Mouse (Mus musculus) heart, embryonic 15.5 days (tissue): ENCODE data around the gene AU018091. TPM values are rescaled to one million over a fixed set of nuclear protein-coding genes. Genes with fewer than 3 reads are reported as not detected.

Experiments used
- ATAC-seq: fragments of 200-750 bp; cut with Nextera tagmentation; replicated peaks from 2 replicates; pipeline ENCODE4 v1.8.0; 2017; ENCODE audit warnings: low read depth, moderate TSS enrichment; ENCODE audit not compliant: insufficient number of reproducible peaks, insufficient read depth, low FRiP score
- H3K27ac ChIP-seq: fragments of 300-500 bp; sonication (generic); 2 replicates; pipeline ENCODE4 v1.5.1; 2015; ENCODE audit warnings: mild to moderate bottlenecking, inconsistent platforms
- H3K27me3 ChIP-seq: fragments of 300-500 bp; sonication (generic); 2 replicates; pipeline ENCODE4 v1.6.1; 2015; ENCODE audit warnings: inconsistent platforms
- H3K36me3 ChIP-seq: fragments of 300-500 bp; sonication (generic); 2 replicates; pipeline ENCODE4 v1.6.1; 2015; ENCODE audit warnings: mild to moderate bottlenecking, inconsistent platforms
- H3K4me1 ChIP-seq: fragments of 300-500 bp; sonication (generic); replicated peaks from 2 replicates; pipeline ENCODE4 v1.6.1; 2015; ENCODE audit warnings: inconsistent platforms
- H3K4me2 ChIP-seq: fragments of 300-500 bp; sonication (generic); 2 replicates; pipeline ENCODE4 v1.6.1; 2015; ENCODE audit warnings: inconsistent platforms, mild to moderate bottlenecking, moderate library complexity
- H3K4me3 ChIP-seq: fragments of 300-500 bp; sonication (generic); 2 replicates; pipeline ENCODE4 v1.5.1; 2015; ENCODE audit warnings: mild to moderate bottlenecking, inconsistent platforms
- H3K9ac ChIP-seq: fragments of 300-500 bp; sonication (generic); 2 replicates; pipeline ENCODE4 v1.6.1; 2015; ENCODE audit warnings: mild to moderate bottlenecking, inconsistent platforms
- H3K9me3 ChIP-seq: fragments of 300-500 bp; sonication (generic); replicated peaks from 2 replicates; pipeline ENCODE4 v1.6.1; 2016; ENCODE audit warnings: inconsistent platforms
- WGBS: fragments of 180-500 bp; shearing (Covaris S2); methylation state at CpG from one replicate; pipeline ENCODE4 v1.1.7; 2015; ENCODE audit warnings: mixed read lengths; 5-methylcytosine and 5-hydroxymethylcytosine counted together
- polyA plus RNA-seq: library from polyadenylated mRNA; unstranded; fragments of >200 nt; fragmentation: Nextera tagmentation; extraction: Ambion mirVana; gene quantifications from 2 replicates; pipeline ENCODE4 v1.2.1, GENCODE M21; 2015

The AU018091 gene
- polyA plus RNA-seq: not detected in 2 replicates

DNA sequence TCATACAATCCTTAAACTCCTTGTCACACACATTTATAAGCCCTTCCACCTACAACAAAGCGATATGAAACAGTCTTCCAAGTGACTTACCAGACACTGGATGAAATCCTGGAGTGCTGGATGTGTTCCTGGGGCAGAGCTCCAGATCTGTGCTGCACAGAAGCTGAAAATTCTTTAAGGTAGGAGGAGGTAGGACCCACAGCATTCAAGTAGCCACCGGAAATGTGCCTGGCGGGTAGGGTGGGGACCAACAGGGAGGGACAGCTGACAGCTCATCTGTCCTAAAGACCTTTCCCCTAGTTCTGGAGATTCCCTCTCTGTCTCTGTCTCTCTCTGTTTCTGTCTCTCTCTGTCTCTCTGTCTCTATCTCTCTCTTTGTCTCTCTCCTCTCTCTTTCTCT, at the start of gene AU018091:
AU018091 (minus strand) TSS at position 279 of the 400 bp plus-strand sequence.
- no peak within 1 kb of the TSS for H3K9ac ChIP-seq
- no peak for ATAC-seq
- H3K36me3 ChIP-seq: no peaks in the 10 kb centered on the region
- no peak within 1 kb of the TSS for H3K27ac ChIP-seq
- H3K4me2 ChIP-seq: no peak within 1 kb of the TSS
- H3K4me3 ChIP-seq: no peak within 1 kb of the TSS
- H3K4me1 ChIP-seq: no peaks in the 10 kb centered on the region
- WGBS: 63% methylated on average over 3 of the region's 3 CpGs
- no peaks in the 10 kb centered on the region for H3K9me3 ChIP-seq
- no peaks in the 10 kb centered on the region for H3K27me3 ChIP-seq

DNA sequence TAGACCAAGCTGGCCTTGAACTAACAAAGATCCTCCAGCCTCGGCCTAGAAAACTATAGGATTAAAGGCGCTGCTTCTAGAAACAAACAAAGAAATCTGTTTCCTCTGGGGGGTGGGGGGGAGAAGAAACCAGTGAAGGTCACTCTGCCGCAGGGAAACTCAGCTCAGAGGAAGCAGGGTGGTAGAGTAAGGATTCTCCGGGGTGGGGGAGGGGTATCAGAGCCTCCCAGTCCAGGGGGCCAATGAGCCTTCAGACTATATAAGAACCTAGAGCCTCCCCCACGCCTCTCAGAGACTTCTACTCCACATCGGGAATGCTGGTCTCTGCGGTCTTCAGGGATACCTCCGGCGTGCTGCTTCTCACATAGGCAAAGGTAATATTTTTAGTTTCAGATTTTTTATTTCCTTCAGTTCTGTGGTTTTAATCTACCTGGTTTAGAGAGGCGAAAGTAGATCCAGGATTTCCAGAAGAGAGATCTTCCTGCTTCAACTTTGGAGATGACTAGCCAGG, 48.6 kb upstream of the AU018091 start:
- H3K27ac ChIP-seq: no peak overlapping the region
- 17% methylated on average over 10 of the region's 10 CpGs for WGBS
- H3K4me1 ChIP-seq: no peaks in the 10 kb centered on the region
- no peak overlapping the region for H3K9ac ChIP-seq
- no peak overlapping the region for H3K4me3 ChIP-seq
- H3K36me3 ChIP-seq: no peaks in the 10 kb centered on the region
- no peak overlapping the region for H3K4me2 ChIP-seq
- no peaks in the 10 kb centered on the region for H3K9me3 ChIP-seq
- ATAC-seq: no peak
- peaks cover 30% of the 10 kb centered on the region for H3K27me3 ChIP-seq

- WGBS: 54% methylated on average over 3 of the region's 3 CpGs
These were observed 47.3 kb upstream of the AU018091 start for GRCm38 (mm10) chr7:3216331-3216730.

DNA sequence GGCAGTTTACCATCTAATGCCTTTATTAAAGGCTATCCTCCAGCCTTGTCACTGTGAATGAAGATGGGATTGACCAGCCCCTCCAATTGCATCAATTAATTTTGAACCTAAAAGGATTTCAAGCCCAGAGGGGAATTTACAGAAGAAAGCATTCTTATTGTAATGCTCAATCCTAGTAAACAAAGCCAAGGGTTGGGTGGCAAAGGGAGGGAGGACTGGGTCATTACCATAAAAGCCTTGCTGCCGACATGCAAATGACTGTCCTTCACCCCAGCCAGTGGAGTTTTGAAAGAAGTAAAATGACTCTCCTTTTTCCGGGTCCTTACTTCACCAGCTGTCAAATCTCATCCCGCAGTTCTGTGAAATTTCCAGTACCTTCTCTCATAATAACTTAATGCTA, 44.6 kb upstream of the AU018091 start:
- no peak for ATAC-seq
- Histone ChIP-seq H3K9me3 (no peaks in the 10 kb centered on the region), H3K36me3 (no peaks in the 10 kb centered on the region), H3K27me3 (peaks cover 10% of the 10 kb centered on the region), H3K27ac (no peak overlapping the region), H3K4me2 (no peak overlapping the region), H3K9ac (no peak overlapping the region), H3K4me1 (no peaks in the 10 kb centered on the region), H3K4me3 (no peak overlapping the region)
- WGBS: 44% methylated on average over 3 of the region's 3 CpGs

More at GRCm38 (mm10) chr7:3216331-3216730, 47.3 kb upstream of the AU018091 start:
- Histone ChIP-seq H3K9ac (no peak overlapping the region), H3K9me3 (no peaks in the 10 kb centered on the region), H3K27me3 (peaks cover 30% of the 10 kb centered on the region), H3K4me1 (no peaks in the 10 kb centered on the region), H3K4me3 (no peak overlapping the region), H3K36me3 (no peaks in the 10 kb centered on the region), H3K4me2 (no peak overlapping the region), H3K27ac (no peak overlapping the region)
- no peak for ATAC-seq

- no peak overlapping the region for H3K9ac ChIP-seq
- ATAC-seq: no peak
- peaks cover 8% of the 10 kb centered on the region for H3K27me3 ChIP-seq
- H3K27ac ChIP-seq: no peak overlapping the region
- H3K4me2 ChIP-seq: no peak overlapping the region
- no peaks in the 10 kb centered on the region for H3K4me1 ChIP-seq
- no peaks in the 10 kb centered on the region for H3K9me3 ChIP-seq
- 54% methylated on average over 1 of the region's 1 CpGs for WGBS
- no peaks in the 10 kb centered on the region for H3K36me3 ChIP-seq
- H3K4me3 ChIP-seq: no peak overlapping the region
These were observed 44.2 kb upstream of the AU018091 start for GRCm38 (mm10) chr7:3213156-3213555.

- 71% methylated on average over 12 of the region's 12 CpGs for WGBS
- Histone ChIP-seq H3K9me3 (no peaks in the 10 kb centered on the region), H3K36me3 (no peaks in the 10 kb centered on the region), H3K27ac (no peak overlapping the region), H3K4me2 (no peak overlapping the region), H3K4me3 (no peak overlapping the region), H3K4me1 (no peaks in the 10 kb centered on the region), H3K27me3 (no peaks in the 10 kb centered on the region), H3K9ac (no peak overlapping the region)
- ATAC-seq: no peak
These were observed 43.2 kb upstream of the AU018091 start for GRCm38 (mm10) chr7:3212002-3212790.

- 70% methylated on average over 8 of the region's 8 CpGs for WGBS
- Histone ChIP-seq H3K9ac (no peak overlapping the region), H3K4me3 (no peak overlapping the region), H3K9me3 (no peaks in the 10 kb centered on the region), H3K27me3 (no peaks in the 10 kb centered on the region), H3K4me2 (no peak overlapping the region), H3K4me1 (no peaks in the 10 kb centered on the region), H3K27ac (no peak overlapping the region), H3K36me3 (no peaks in the 10 kb centered on the region)
- ATAC-seq: no peak
These were observed 42.5 kb upstream of the AU018091 start for GRCm38 (mm10) chr7:3211518-3211917.

GRCm38 (mm10) chr7:3210605-3211004, 41.6 kb upstream of the AU018091 start:
- H3K36me3 ChIP-seq: no peaks in the 10 kb centered on the region
- no peaks in the 10 kb centered on the region for H3K4me1 ChIP-seq
- no peak overlapping the region for H3K9ac ChIP-seq
- no peak overlapping the region for H3K4me3 ChIP-seq
- ATAC-seq: no peak
- no peaks in the 10 kb centered on the region for H3K9me3 ChIP-seq
- H3K4me2 ChIP-seq: no peak overlapping the region
- no peaks in the 10 kb centered on the region for H3K27me3 ChIP-seq
- 36% methylated on average over 6 of the region's 6 CpGs for WGBS
- no peak overlapping the region for H3K27ac ChIP-seq

- H3K9me3 ChIP-seq: no peaks in the 10 kb centered on the region
- H3K27ac ChIP-seq: no peak overlapping the region
- H3K4me2 ChIP-seq: no peak overlapping the region
- H3K27me3 ChIP-seq: no peaks in the 10 kb centered on the region
- H3K36me3 ChIP-seq: no peaks in the 10 kb centered on the region
- no peaks in the 10 kb centered on the region for H3K4me1 ChIP-seq
- no peak overlapping the region for H3K4me3 ChIP-seq
- no peak for ATAC-seq
- WGBS: 22% methylated on average over 4 of the region's 4 CpGs
- H3K9ac ChIP-seq: no peak overlapping the region
These were observed 37.5 kb upstream of the AU018091 start for GRCm38 (mm10) chr7:3206520-3206919.

DNA sequence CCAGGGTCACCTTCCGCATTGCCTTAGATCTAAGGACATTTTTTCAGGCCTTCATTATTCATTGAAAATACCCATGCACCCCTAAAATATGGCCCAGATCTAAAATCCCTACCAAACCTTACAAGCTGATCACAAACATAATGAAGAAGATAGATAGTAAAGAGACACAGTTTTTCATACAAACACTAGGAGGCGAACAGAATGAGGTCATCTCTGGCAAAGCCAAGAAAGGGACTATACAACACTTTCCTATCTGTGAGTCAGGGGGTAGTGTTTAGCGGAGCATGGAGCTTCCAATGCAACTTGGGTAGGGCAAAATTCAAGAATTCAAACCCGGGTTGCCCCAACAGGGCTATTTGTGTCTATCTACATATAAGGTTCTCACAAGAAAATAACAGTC, 35.6 kb upstream of the AU018091 start:
- H3K9ac ChIP-seq: no peak overlapping the region
- H3K9me3 ChIP-seq: no peaks in the 10 kb centered on the region
- no peak for ATAC-seq
- no peak overlapping the region for H3K27ac ChIP-seq
- no peak overlapping the region for H3K4me3 ChIP-seq
- 72% methylated on average over 4 of the region's 4 CpGs for WGBS
- no peaks in the 10 kb centered on the region for H3K4me1 ChIP-seq
- no peaks in the 10 kb centered on the region for H3K36me3 ChIP-seq
- no peak overlapping the region for H3K4me2 ChIP-seq
- no peaks in the 10 kb centered on the region for H3K27me3 ChIP-seq

DNA sequence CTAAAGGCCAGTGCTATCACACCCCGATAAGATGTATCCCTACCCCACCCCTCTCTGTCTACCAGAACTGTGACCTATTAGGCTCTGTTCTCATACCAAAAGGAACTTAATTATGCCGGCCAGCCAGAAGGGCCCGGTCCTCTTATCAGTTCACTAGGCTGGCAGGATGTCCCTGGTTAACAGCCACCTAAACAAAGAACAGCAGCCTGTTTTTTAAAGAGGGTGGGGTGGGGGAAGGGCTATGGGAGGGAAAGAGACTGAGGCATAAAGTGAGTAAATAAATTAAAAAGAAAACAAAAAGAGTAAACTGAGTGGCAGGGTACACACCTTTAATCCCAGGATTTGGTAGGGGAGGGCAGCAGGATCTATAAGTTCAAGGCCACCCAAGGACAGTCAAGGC, 34.9 kb upstream of the AU018091 start:
- ATAC-seq: no peak
- Histone ChIP-seq H3K4me3 (no peak overlapping the region), H3K9ac (no peak overlapping the region), H3K4me2 (no peak overlapping the region), H3K4me1 (no peaks in the 10 kb centered on the region), H3K9me3 (no peaks in the 10 kb centered on the region), H3K27me3 (no peaks in the 10 kb centered on the region), H3K27ac (no peak overlapping the region), H3K36me3 (no peaks in the 10 kb centered on the region)
- 4% methylated on average over 3 of the region's 3 CpGs for WGBS

- Histone ChIP-seq H3K27ac (no peak overlapping the region), H3K9ac (no peak overlapping the region), H3K27me3 (no peaks in the 10 kb centered on the region), H3K4me2 (no peak overlapping the region), H3K36me3 (no peaks in the 10 kb centered on the region), H3K4me3 (no peak overlapping the region), H3K9me3 (no peaks in the 10 kb centered on the region), H3K4me1 (no peaks in the 10 kb centered on the region)
- ATAC-seq: no peak
- 21% methylated on average over 12 of the region's 12 CpGs for WGBS
These were observed 32.2 kb upstream of the AU018091 start for GRCm38 (mm10) chr7:3201134-3201705.
